In genomic region chr11:44128481-44128880, GRCm38 (mm10) we compare ENCODE assay signal across 17 mouse cellular contexts.
DNase-seq lines count a peak whose midpoint lies in the region; ATAC-seq and TF ChIP-seq lines count a peak whose summit lies in the region.
"Had no signal": no experiment of that assay in that cellular context is flagged by ENCODE, and none has a peak within 500 bp of the region (broad histone marks: within the 10 kb centered on the region; RNA-seq: fewer than 3 reads in every experiment).

No protein-coding gene starts in this region.

- H3K4me3 ChIP-seq in kidney, adult 2 months (ENCODE audit: insufficient read depth, low read depth, low read length), result no peak overlapping the region
- no peak overlapping the region for H3K4me3 ChIP-seq in midbrain, embryonic 16.5 days (ENCODE audit: low read depth, low read length)
- H3K4me3 ChIP-seq: erythroblast, embryonic 14.5 days; heart, embryonic 13.5 days; layer of hippocampus, adult 2 months; limb, embryonic 13.5 days had no signal

- H3K4me2 ChIP-seq in midbrain, embryonic 16.5 days (ENCODE audit: low read length), result no peak overlapping the region
- H3K4me2 ChIP-seq: heart, embryonic 13.5 days; hindbrain, embryonic 14.5 days; limb, embryonic 13.5 days had no signal

- WGBS in kidney, adult 2 months, result 82% methylated on average over 6 of the region's 6 CpGs
- WGBS in midbrain, embryonic 16.5 days, result 90% methylated on average over 6 of the region's 6 CpGs

- H3K27me3 ChIP-seq in kidney, adult 2 months (replicated peaks; ENCODE audit: control insufficient read depth, insufficient read depth, low read length), result no peaks in the 10 kb centered on the region
- no peaks in the 10 kb centered on the region for H3K27me3 ChIP-seq in midbrain, embryonic 16.5 days (ENCODE audit: control insufficient read depth, insufficient read depth, low read depth, low read length)
- H3K27me3 ChIP-seq: heart, embryonic 13.5 days; limb, embryonic 13.5 days had no signal

- no peak for TF ChIP-seq POLR2A in kidney, adult 2 months (IDR thresholded peaks at IDR 0.05; ENCODE audit: low read depth, low read length)

- H3K27ac ChIP-seq in kidney, adult 2 months (ENCODE audit: insufficient read depth, low read depth, low read length), result no peak overlapping the region
- H3K27ac ChIP-seq in midbrain, embryonic 16.5 days (ENCODE audit: low read length), result no peak overlapping the region
- H3K27ac ChIP-seq: heart, embryonic 13.5 days; hindbrain, embryonic 14.5 days; layer of hippocampus, adult 2 months; limb, embryonic 13.5 days had no signal

- no peak overlapping the region for H3K9ac ChIP-seq in midbrain, embryonic 16.5 days (ENCODE audit: low read depth, low read length)
- H3K9ac ChIP-seq: heart, embryonic 13.5 days; hindbrain, embryonic 14.5 days; limb, embryonic 13.5 days had no signal

- H3K36me3 ChIP-seq in kidney, adult 2 months (ENCODE audit: control insufficient read depth, insufficient read depth, low read length), result no peaks in the 10 kb centered on the region
- no peaks in the 10 kb centered on the region for H3K36me3 ChIP-seq in midbrain, embryonic 16.5 days (ENCODE audit: control insufficient read depth, insufficient read depth, low read length)
- H3K36me3 ChIP-seq: heart, embryonic 13.5 days; limb, embryonic 13.5 days had no signal

- TF ChIP-seq CTCF in kidney, adult 2 months (conservative IDR thresholded peaks at IDR 0.05; ENCODE audit: insufficient read depth, insufficient read length, low read depth, low read length), result no peak

- H3K4me1 ChIP-seq in kidney, adult 2 months (ENCODE audit: control insufficient read depth, insufficient read depth, low read length), result no peaks in the 10 kb centered on the region
- peaks cover 5% of the 10 kb centered on the region; the same call in 1 of the 2 replicates for H3K4me1 ChIP-seq in midbrain, embryonic 16.5 days (ENCODE audit: control insufficient read depth, insufficient read depth, low read length)
- H3K4me1 ChIP-seq: limb, embryonic 13.5 days had no signal

- no peaks in the 10 kb centered on the region for H3K9me3 ChIP-seq in midbrain, embryonic 16.5 days (replicated peaks; ENCODE audit: control insufficient read depth, low read length, poor library complexity, severe bottlenecking)
- H3K9me3 ChIP-seq: heart, embryonic 13.5 days; limb, embryonic 13.5 days had no signal

- no peak for ATAC-seq in midbrain, embryonic 16.5 days
- ATAC-seq: forebrain, embryonic 16.5 days; intestine, postnatal 0 days had no signal

- peak; percentile 2 for DNase-seq in kidney, adult 2 months
- DNase-seq in kidney, adult 11 months, result no peak
- peak; percentile 4 to 42 for DNase-seq in urinary bladder, postnatal 36 days (ENCODE audit: low spot score in 2 of 2)
- no peak for DNase-seq in urinary bladder, postnatal 4 days (ENCODE audit: low spot score in 2 of 2)
- DNase-seq in heart, adult 8-10 months (ENCODE audit: low spot score), result peak; percentile 21
- no peak for DNase-seq in spleen, adult 12 weeks (ENCODE audit: low spot score)
- DNase-seq: cerebellum, adult 18-20 months; right cerebral cortex, postnatal 14 days; thymus, postnatal 25 days had no signal

Comparison
In these comparisons a context has a peak if more than half of its experiments do, and no peak if none do; other contexts are left out.
1. DNase-seq: peak in kidney, adult 2 months (single experiment), urinary bladder, postnatal 36 days (2 of 2) and heart, adult 8-10 months (single experiment); none in kidney, adult 11 months (single experiment), urinary bladder, postnatal 4 days (0 of 2) and spleen, adult 12 weeks (single experiment).